Mouse (Mus musculus): ENCODE measurements around the gene Ephb1.

Gene Ephb1

DNA sequence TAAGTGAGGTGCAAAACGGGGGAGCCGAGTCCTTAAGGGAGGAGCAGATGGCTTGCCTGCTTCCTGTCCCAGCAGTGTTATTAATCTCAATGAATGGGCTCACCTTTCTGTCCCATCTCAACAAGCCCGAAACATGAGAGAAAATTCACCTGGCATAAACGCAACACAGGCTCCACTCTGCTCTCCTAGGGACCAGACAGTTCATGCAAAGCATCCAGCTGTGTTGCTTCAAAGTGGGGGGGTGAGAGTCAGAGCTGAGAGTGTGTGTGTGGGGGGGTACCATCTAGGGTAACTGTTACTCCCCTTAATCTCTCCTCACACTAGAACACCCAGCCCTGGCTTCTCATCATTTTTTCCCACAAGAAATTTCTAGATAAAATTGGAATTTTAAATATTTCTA is 354.8 kb downstream of the Ephb1 start:
- in situ Hi-C loops (cut with MboI; ENCODE audit: unreplicated experiment in 2 of 2): no loop called here

DNA sequence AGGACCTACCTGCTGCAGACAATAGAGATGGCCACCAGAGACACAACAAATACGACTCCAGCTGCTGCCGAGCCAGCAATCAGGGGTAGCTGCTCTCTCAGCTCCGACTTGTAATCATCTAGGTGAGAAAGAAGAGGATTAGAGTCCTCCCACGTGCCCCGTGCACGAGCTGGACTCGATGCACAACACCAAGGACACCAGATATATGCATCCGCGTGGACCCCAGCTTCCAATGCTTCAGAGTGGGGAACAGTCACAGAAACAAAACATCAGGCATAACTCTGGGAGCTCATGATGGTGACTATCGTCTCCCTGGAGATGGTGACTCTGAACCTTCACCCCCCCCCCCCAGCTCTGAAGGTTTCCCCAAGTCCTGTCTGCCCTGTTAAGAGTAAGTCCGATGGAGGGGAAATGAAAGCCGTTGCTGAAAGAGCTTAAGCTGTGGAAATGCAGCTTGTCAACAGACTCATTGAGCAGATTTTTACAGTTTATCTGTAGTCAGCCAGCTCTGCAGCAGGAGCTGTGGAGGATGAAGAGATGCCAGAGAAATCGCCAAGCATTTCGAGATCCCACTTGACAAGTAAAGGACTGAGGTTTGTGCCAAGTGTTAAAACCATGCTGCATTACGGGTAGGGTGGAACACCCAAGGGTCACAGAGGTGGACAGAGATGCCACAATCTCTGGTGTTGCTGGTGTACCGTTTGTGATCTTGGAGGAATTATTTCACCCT is 357.6 kb downstream of the Ephb1 start:
- in situ Hi-C loops (cut with MboI; ENCODE audit: unreplicated experiment in 2 of 2): no loop called here

DNA sequence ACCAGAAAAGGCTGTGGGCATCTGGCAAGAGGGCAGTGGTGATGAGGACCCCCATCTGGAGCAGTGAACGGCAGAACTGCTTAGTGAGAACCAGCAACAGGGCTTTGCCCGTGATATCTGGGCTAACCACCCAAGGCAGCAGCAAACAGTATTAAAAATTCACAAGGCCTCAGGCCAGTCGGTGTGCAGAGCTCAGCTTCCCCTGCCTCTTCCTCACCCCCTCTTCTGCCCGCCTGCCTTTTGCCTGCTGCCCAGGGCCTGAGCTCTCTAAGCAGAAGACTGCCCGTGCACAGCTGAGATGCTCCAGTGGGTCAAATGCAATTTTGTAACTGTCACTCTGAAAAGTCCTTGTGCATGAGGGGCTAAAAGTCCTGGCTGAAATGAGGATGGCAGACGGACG is 358.3 kb downstream of the Ephb1 start:
- in situ Hi-C loops (cut with MboI; ENCODE audit: unreplicated experiment in 2 of 2): no loop called here

DNA sequence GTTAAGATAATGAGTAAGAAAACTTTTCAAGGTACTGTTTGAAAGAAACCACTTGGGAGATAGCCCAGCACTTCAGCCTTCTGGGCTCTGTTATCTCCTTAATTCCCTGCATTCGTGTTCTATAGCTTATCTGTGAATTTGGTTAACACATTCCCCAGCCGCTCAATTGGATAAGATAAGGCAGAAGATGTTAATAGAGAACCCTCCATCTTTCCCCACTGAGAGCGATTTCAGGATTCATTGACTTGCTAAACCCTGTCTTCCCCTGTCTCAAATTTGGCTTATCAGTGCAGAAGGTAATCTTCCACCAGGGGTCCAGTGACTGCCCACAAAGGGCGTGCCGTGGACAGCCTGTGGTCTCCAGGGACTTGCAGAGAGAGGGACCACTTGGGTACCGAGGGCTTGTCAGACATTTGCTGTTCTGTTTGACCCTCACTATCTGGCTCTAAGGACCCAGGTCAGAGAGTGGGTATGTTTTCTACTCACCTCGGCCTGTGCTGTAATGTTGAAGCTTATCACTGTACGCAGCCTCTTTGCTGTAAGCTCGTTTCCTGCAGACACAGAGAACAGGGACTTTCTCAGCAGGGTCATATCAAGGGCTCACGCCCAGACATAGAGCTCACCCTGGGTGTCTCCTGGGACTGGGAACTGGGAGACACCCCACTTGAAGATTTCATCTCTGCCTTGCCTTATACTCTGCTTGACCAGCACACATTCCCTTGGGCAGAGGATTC is 358.9 kb downstream of the Ephb1 start:
- in situ Hi-C loops (cut with MboI; ENCODE audit: unreplicated experiment in 2 of 2): no loop called here

DNA sequence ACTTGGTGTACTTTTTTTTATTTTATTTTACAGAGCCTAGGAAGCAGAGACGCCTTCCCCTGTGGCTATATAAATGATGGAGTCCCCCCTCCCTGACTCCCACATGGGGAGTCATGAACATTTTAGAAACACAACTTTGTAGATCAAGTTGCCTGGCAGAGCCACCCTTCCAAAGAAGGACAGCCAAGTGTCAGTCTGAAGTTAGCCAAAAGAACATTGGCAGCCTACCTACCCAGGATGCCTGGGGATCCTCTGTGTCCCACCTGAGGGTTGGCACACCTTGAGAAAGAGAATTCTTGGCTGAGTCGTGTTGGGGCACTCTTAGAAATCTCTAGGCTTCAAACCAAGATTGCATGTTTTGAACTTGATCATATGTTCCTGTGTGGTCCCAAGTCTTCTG is 360.4 kb downstream of the Ephb1 start:
- in situ Hi-C loops (cut with MboI; ENCODE audit: unreplicated experiment in 2 of 2): no loop called here

DNA sequence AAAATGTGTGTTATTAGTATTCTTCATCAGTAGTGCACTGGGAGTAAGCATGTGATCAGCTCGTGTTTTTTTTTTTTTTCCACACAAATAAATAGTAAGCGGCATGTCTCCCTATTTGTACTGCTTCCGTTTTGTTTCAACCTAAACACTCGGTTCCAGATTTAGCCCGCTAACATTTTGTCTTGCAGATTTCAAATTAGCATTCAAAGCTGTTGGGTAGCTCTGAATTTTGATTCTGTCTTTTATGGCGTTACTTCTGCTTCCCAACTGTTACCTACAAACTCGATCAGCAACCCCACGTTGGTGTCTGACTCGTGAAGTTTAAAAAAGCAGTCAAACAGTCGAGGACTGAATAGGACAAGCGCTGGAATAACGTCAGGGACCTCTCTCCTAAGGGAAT is 363.7 kb downstream of the Ephb1 start:
- in situ Hi-C loops (cut with MboI; ENCODE audit: unreplicated experiment in 2 of 2): no loop called here

DNA sequence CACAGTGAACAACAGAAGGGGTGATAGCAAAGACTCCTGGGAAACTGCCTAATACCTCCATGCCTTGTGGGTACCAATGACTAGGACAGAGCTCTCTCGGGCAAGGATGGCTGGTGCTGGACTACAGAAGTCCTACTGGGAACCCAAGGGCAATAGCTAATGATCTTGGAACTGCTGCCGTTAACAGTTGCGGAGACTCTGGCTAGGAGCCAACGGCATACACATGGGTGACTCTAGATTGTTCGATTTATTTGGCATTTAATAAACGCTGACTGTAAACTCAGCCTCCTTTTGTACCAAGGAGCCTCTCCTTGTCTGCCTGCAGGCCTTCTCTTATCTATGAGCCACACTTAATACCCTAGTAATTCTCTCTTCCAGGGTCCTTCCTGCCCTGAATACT is 364.5 kb downstream of the Ephb1 start:
- in situ Hi-C loops (cut with MboI; ENCODE audit: unreplicated experiment in 2 of 2): no loop called here

DNA sequence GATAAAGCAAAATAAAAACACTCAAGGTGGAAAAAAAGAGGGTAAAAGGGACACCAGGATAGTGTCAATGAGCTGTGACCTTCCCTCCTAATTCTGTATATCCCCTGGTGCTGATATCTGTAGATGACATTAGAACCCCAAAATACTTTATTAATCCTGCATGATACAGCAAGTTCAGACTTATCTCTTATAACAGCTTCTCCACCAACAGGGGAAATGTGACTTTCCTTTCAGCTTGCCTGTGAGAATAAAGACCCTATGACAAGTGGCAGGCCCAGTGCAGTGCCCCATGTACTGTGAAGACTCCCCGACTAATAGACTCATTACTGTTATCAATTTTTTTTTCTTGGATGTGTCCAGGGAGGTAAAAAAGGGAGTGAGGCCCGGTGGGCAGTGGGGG is 367.6 kb downstream of the Ephb1 start:
- in situ Hi-C loops (cut with MboI; ENCODE audit: unreplicated experiment in 2 of 2): no loop called here

DNA sequence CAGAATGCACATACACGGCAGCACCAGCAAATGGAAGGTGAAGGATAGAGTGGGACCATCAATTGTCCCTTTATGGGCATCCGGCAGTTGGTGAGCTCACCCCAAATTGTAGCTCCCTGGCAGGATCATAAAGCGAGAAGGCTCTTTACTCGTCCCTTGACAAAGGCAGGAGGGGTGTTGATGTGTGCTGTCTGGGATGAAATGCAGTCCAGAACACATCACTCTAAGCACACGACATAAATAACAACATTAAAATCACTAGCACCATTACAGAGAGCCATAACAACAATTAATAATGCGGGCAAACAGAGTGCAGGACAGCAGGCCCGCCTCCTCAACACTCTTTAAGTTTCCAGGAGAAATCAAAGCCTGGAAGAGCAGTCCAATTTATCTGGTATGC is 372.1 kb downstream of the Ephb1 start:
- in situ Hi-C loops (cut with MboI; ENCODE audit: unreplicated experiment in 2 of 2): no loop called here

DNA sequence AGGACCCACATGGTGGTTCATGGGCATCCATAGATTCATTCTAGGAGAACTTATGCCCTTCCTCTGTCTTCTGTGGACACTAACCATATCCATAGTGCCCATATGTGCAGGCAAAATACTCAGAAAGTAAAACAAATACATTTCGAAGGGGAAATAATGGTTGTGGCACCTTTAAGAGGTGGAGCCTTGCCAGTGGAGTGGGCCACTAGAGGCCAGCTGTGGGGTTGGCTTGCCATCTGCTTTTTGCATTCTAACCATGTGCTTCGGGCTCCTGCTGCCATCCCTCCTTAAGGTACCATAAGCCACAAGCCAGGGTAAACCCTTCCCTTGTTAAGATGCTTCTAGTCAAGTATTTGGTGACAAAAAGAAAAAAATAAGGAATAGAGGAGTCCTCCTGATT is 373.3 kb downstream of the Ephb1 start:
- in situ Hi-C loops (cut with MboI; ENCODE audit: unreplicated experiment in 2 of 2): no loop called here

DNA sequence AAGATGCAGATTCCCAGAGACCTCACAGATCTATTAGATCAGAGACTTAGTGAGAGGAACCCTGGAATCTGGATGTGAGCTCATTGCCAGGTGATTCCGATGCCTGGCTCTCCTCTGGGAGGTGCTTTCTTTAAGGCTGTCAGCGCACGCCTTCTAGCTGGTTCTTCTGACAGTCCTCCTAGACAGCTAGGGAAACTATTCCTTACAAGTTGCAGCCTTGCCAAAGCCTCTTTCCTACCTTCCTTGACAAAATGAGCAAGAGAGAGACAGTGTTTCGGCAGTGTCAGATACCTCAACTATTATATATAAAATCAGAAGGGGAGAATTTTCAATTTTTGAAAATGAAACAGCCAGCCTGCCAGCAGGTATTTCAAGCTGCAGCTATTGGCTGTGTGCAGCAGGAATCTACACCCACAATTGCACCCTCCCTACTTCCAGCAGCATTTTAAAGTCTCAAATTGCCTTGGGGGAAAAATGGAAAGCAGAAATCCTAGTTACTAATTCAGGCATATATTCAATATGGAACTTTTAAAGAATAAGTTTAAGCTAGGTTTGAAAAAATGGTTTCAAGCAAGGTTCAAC is 377.5 kb downstream of the Ephb1 start:
- in situ Hi-C loops (cut with MboI; ENCODE audit: unreplicated experiment in 2 of 2): no loop called here

DNA sequence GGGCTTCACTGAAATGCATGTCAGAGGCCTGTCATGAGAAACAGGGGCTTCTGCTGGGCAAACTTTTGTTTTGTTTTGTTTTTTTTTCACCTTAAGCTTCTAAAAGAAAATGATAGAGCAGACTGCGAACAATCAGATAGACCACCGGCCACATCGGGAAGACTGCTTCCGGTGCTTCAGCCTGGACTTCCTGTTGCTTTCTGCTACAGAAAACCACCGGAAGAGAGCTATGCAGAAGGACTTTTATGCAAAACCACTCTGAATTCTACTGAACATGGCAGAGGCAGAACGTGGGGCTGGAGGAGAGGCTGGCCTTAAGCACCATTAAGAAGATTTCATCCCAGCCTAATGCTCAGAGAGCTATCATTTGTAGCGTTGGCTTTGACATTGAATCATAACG is 382.2 kb downstream of the Ephb1 start:
- in situ Hi-C loops (cut with MboI; ENCODE audit: unreplicated experiment in 2 of 2): no loop called here

DNA sequence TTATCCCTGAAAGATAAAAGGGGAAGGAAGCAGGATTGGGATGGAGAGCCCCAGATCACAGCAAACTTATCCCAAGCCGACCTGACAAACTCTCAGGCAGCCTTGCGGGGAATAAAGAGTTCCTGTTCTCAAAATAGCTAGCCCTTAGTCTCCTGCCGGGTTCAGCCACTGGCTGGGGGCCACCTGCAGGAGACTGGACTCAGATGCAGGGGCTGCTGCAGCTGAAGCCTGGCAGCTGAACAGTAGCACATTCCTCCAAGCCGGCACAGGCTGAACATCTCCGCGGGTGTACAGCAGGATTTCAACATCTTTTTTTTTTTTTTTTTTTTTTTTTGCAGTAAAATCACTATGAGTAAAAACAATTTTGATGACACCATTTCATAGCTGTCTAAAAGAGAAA is 382.7 kb downstream of the Ephb1 start:
- in situ Hi-C loops (cut with MboI; ENCODE audit: unreplicated experiment in 2 of 2): no loop called here

DNA sequence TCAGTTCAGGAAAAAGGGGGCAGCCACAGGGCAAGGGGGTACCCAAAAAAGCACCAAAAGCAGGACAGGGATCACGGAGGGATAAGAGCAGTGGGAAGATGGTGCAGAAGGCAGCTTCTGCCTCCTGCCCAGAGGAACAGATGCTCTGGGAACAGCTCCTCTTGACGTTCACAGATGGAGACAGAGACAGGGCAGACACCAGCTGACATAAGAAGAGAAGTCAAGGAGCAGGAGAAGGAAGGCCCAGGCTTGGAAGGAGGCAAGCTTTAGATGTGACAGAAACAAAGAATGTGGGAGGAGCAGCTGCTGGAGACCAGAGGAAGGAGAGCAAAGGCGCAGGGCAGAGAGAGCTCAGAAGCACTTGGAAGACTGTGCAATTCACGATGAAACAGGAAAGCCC is 398.3 kb downstream of the Ephb1 start:
- in situ Hi-C loops (cut with MboI; ENCODE audit: unreplicated experiment in 2 of 2): no loop called here

DNA sequence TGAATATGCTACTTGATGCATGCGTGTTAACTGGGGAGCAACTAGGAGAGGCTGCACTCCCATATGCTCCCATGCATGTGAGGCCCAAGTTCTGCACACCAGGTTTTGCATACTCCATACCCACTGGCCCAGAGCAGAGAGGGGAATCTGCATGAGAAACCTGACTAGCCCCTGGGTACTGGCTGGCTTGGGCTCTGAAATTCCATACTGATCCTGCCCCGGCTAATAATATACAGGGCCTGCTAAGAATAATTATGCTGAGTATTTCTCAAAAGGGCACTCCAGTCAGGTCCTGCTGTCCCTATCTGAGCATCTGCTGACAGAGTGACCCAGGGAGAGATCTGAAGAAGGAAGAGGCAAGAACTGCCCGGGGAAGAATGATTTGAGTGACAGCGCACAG is 400.0 kb downstream of the Ephb1 start:
- in situ Hi-C loops (cut with MboI; ENCODE audit: unreplicated experiment in 2 of 2): no loop called here

DNA sequence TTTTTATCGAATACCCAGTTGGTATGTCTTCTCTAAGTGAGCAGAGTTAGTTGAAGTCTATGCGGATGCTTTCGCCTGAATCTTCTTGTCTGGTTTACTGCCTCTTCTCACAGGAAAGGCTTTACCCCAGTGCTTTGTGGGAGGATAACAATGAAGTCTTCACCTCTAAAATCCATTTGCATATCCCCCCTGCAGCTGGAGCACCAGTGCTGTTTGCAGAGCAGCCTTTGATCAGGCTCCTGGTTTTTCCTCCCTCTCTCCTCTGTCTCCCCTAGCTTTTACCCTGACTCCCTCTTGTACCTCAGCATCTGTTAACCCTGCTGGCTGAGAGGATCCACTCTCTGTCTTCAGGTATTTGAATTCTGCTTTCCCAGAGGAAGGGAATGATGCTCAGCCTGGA is 404.4 kb downstream of the Ephb1 start:
- in situ Hi-C loops (cut with MboI; ENCODE audit: unreplicated experiment in 2 of 2): no loop called here

DNA sequence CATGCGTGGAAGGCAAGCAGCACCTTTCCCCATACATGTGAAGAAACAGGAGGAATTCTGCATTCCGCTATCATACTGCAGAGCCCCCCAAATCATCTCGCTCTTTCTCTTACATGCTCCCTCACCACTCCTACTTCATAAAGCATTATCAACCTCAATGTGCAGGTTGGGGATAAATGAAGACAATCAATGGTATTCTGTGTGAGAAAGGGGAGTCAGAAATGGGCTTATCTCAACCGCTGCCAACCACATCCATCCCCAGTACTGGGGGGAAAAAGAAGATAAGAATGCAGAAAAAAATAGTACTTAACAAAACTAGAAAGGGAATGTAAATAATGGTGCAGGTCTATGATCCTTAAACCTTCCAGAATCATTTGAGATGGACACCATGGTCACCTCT is 408.7 kb downstream of the Ephb1 start:
- in situ Hi-C loops (cut with MboI; ENCODE audit: unreplicated experiment in 2 of 2): no loop called here

DNA sequence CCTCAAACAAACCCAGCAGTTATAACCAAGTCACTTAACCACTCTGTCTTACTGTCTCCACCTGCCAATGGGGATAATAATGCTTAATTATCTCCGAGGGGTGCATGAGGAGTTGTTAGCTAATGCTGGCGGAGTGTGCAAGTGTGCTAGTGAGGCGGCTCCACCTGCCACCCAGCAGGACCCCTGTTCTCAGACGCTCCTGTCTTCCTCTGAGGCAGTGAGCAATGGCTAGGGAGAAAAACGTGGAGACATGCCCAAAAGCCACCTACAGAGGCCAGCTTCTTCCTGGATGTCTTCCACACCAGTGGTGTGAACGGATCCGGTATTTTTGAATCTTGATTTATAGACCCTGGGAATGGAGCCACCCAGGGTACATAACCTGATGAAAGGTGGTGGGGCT is 409.2 kb downstream of the Ephb1 start:
- in situ Hi-C loops (cut with MboI; ENCODE audit: unreplicated experiment in 2 of 2): no loop called here

DNA sequence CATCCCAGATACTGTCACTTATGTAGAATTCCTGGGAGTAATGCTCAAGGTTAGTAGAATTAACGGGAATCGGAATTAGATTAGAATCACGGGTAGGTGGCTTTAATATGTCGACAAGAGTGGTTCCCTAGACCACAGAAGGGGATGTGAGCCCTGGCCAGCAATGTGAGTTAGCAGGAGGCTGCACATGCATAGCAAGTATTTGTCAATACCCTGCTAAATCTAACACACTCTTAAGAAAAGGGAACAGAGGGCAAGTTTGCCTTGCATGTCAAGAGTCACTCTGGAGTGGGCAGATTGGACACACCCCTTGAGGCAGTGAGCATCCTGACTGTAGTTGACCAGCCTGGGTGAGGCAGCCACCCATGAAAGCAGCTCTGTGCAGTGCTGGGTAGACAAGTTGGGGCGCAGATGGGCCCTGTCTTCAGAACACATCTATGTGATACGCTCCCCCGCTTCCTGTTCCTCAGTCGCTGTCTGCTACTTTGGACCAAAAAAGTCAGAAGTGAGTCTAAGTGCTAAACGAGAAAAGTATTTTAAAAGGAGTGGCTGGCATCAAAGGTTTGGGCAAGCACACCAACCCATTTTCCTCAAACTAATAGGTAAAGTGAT is 412.3 kb downstream of the Ephb1 start:
- in situ Hi-C loops (cut with MboI; ENCODE audit: unreplicated experiment in 2 of 2): no loop called here

DNA sequence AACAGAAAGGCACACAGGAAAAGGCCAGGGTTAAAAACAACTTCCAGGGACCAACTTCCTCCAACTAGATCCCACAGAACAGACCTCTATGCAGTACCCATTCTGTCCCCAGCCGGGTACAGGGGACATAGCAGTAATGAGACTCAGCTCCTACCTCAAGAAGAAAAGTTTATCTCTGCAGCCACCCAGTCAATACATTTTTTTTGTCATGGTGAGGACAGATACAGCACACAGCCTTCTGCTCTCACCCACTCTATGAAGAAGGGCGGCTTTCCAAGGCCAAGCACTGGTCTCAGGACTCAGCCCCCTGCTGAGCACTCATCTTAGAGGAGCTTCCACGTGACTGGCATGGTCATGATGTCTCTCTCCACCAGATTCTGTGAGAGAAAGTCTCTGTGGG is 414.3 kb downstream of the Ephb1 start:
- in situ Hi-C loops (cut with MboI; ENCODE audit: unreplicated experiment in 2 of 2): no loop called here

DNA sequence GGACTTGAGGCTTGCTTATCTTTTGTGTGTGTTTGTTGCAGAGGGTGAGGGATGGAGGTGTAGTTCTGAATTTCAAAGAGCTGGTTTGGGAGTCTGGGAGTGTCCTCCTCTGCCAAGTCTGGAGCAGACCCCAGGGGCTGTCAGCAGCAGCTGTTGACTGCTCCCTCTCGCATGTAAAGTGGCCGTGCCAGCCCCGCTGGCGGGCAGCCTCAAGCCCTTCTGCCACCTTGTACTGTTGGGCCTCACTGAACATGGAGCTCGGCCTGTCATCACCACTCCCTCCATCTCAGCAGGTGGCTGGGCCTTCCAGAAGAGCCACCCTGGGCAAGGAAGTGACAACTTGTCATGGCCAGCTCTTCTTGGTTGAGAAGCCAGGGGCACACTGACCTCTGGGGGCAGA is 415.5 kb downstream of the Ephb1 start:
- in situ Hi-C loops (cut with MboI; ENCODE audit: unreplicated experiment in 2 of 2): no loop called here

DNA sequence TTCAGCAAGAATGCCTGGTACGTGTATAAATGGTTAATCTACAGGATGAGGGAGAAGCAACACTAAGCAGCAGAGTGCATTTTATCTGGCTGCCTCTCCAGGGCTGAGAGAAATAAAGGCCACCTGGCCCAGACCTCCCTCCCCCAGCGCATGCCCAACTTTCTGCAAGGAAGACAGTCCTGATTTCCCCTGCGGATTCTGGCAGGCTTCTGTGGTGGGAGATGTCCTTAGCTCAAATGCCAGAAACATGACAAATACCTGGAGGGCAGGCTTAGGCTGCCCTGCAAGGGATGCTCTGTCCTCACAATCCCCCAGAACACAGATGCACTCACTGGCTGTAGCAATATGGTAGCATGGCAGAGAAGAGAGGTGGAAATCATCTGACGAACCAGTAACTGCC is 416.4 kb downstream of the Ephb1 start:
- in situ Hi-C loops (cut with MboI; ENCODE audit: unreplicated experiment in 2 of 2): no loop called here

All from v-Abl transformed pro-B cells (cell line).